Mouse (Mus musculus): ENCODE data around the gene Lrrc1. TPM values are rescaled to one million over a fixed set of nuclear protein-coding genes. Genes with fewer than 3 reads are reported as not detected.
"Not testable (repeated sequence)": the region's sequence is repeated elsewhere in the genome, so short reads cannot be mapped to it uniquely, and the experiment has no call there.

The Lrrc1 gene
- 1 to 10 TPM; 5.3 to 8.3 TPM for total RNA-seq (2021)
- long read RNA-seq, experiment 1, transcript Lrrc1-205 (14 exons, 3,121 nt), result major isoform, 6 of 12 reads
- long read RNA-seq, experiment 1, partial matches to known transcripts, result 0 of 12 reads
- long read RNA-seq, experiment 1, other reads (novel, unspliced or antisense), result 6 of 12 reads
- long read RNA-seq, experiment 2, partial matches to known transcripts, result 0 of 2 reads
- long read RNA-seq, experiment 2, other reads (novel, unspliced or antisense), result 2 of 2 reads

DNA sequence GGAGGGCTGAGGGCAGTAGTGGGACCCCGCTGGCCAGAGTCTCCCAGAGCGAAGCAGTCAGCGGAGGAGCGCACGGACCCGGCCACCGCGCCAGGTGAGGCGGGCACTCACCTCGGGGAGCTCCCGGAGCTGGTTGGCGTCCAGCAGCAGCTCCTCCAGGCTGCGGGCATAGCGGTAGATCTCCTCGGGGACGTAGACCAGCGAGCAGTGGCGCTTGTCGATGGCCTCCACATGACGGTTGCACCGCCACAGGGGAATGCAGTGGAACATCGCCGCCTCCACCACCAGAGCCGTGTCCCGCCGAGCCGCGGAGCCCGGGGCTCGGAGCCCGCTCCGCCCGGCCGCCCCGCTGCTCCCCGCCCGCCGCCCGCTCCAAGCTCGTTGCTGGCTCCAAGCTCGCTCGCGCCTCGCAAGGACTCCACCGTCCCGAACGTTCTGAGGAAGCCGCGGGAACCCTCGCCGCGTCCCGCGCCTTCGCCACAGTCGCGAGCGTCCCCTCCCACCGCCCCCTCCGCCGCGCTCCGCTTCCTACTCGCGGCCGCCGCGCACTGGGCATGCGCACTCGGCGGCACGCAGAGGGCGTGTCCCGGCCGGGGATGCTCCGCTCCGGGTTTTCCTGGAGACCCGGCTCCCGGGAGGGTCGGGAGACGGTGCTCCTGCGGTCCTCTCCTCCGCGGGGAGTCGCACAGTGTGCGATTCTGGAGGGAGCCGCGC, at the start of gene Lrrc1:
Gene Lrrc1, minus strand, starts transcription at position 517 of the 714 bp plus-strand sequence.
- peak; percentile 78 to 84 for DNase-seq (ENCODE audit: low spot score in 2 of 2)

DNA sequence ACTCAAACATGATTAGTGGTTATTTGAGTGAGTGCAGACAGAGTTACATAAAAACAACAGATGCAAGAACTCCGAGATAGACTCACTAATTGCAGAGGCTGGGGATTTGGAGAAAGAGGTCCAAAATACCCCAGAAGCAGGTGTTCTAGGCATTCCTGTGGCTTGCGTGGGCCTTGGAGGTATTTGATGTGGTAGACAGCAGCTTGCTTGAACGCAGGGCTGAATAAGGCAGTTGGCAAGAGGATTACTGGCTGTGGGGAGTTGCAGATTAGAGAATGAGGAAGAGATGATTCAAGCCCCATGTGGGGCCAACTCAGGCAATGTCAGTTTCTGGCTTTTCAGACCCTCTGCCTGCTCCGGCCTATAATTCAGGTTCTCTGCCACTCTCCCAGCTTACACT, 47.8 kb upstream of the Lrrc1 start:
- no peak for DNase-seq (ENCODE audit: low spot score in 2 of 2)

DNA sequence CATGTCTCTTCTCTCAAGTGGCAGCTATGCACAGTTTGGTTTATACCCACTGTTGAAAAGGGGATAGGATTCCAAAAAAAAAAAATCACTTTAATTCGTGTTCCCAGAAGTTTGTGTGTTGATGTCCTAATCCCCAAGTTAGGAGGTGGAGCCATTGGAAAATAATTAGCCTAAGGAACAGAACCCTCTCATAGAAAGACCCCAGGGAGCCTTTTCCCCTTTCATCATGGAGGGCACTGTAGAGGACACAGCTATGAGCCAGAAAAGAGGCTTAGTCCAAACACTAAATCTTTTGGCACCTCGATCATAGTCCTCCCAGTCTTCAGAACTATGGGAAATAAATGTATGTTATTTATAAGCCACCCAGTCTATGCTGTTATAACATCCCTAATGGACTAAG, 44.8 kb upstream of the Lrrc1 start:
- DNase-seq (ENCODE audit: low spot score in 2 of 2), result no peak

DNA sequence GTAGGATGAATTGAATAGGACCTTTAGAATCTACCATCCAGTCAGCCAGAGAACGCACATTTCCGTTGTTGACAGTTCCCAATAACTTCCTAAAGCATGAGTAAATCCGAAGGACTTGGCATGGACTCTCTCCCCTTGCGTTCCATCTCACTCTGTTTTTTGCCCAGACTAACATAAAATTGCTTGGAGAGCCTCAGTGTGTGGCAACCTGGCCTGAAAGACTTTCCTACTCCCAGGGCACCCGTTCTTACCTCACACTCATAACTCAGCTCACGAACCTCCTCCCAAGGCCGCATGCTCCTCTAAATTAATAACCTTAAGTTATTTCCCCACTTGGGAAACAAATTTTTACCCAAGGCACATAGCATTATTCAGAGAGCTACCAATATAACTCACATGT, 42.9 kb upstream of the Lrrc1 start:
- no peak for DNase-seq (ENCODE audit: low spot score in 2 of 2)

DNA sequence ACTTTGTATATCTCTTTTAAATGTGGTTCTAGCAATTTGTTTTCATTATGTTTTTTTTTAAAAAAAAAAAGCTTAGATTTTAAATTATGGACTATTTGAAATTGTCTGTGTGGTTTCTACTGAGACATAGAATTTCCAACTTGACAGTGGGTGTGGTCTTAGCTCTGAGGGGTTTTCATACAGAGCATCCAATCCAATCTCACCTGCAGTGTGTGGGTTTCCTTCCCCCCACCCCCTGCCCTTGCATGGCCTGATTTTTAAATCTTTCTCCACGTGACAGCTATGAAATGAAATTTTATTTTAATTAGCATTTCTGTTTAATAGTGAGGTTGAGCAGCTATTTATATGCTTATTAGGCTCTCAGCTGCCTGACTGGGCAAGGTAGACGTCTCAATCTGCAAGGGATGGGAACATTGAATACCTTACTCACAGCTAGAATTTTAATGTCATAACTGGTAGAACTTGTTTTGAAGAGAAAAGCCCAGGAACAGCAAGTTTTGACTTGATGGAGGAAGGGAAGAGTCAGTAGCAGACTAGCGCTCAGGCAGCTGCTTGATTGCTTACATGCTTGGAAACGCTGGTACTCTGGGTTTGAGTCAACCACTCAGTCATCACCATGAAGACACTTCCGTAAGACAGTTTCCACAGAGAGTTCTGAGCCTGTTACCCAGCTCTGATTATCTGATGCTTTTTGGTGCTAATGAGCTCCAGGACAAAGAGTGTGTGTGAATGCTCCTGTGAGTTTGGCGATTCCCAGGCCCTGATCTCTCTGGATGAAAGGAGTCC, 42.3 kb upstream of the Lrrc1 start:
- DNase-seq (ENCODE audit: low spot score in 2 of 2), result no peak

DNA sequence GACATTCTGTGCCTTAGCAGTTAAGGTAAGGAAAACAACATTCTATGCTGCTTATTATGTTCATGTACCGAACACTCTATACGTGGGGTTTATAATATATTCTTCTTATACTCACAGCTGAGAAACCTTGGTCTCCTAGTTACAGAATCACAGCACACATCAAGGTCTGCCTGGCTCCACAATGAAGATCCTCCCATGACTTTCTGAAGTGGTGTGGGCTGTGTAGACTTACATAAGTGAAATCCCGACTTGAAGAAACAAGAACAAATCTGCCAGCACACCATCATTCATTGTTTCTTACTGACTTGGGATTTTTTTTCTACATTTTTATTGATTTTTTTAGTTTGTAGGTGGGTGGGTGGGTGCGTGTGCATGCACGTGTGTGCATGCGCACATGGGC, 40.1 kb upstream of the Lrrc1 start:
- DNase-seq (ENCODE audit: low spot score in 2 of 2), result no peak

DNA sequence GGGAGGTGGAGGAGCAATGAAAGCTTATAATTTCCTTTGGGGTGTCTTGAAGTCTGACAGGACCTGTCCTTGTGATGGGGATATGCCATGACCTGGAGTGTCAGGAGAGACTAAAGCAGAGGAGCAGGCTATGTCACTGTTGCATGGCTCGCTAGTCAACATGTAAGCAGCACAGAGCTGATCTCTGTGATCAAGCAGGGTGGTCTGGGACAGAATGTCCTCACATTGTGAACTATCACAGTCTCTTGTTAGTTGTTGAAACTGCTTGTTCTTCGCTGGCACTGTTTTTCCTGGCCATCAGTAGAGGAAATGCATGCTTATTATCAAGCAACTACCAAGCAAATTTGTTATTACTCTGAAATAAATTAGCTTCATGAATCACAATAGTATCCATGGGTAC, 38.6 kb upstream of the Lrrc1 start:
- DNase-seq (ENCODE audit: low spot score in 2 of 2), result no peak

DNA sequence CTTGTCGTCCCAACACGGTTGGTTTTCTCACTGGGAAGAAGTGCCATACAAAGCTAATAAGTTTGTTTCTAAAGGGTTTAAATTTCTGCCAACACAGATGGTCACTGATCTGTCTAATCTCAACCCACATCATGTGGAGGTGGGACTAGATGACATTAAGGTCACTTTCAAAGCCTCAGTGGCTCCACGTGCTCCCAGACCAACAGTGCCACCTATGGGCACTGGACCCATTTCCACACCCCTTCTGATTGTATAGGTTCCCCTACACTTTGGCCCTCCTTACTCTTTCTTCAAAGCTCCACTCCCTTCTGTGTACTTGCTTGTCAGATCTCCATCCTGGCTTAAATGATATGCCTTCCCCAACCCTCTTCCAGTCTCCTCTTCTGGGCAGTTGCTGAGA, 35.2 kb upstream of the Lrrc1 start:
- DNase-seq (ENCODE audit: low spot score in 2 of 2), result no peak

DNA sequence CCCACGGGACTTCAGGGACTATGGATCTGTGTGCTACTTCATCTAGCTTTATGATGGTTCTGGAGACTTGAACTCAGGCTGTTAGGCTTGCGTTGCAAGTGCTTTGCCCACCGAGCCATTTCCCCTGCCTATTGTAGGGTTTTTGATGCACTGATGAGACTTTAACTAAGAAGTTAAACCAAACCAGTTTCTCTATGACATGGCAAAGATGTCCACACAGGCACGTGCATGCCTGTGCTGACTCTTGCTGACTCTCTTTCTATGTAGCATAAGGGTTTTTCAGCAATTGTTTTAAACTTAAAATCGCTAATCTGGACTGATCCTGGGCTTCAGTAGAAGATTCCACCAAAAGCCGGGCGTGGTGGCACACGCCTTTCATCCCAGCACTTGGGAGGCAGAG, 33.3 kb upstream of the Lrrc1 start:
- DNase-seq (ENCODE audit: low spot score in 2 of 2), result no peak

DNA sequence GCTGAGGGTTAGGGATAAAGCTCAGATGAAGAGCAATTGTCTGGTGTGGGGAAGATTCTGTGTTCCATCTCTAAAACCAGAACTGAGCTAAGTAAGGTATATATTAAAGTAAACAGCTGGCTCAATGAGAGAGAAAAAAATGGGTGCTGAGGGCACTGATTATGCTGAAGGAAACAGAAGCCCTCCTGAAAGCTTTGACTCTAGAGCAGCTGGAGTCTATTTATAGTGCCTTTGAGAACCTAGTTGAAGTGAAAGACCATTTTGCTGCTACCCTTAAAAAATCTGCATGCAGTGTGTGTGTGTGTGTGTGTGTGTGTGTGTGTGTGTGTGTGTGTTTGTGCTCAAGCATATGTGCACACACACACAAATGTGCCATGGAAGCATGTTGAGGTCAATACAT, 32.7 kb upstream of the Lrrc1 start:
- no peak for DNase-seq (ENCODE audit: low spot score in 2 of 2)

DNA sequence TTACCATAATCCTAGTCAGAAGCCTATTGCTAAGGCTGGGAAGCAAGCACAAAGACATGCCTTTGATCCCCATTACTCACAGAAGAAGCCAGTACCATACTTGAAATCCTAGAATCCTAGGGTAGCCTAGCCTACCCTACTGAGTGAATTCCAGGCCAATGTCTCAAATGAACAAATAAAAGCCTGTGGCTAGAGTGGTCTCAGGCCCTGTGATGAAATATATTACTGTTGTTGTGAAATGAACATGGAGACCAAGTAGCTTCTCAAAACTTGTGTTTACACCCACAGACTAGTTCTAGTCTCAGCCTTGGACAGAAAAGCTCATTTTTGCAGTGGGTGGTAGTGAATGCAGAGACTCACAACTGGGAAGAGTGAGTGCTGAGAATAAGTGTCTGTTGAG, 31.6 kb upstream of the Lrrc1 start:
- no peak for DNase-seq (ENCODE audit: low spot score in 2 of 2)

DNA sequence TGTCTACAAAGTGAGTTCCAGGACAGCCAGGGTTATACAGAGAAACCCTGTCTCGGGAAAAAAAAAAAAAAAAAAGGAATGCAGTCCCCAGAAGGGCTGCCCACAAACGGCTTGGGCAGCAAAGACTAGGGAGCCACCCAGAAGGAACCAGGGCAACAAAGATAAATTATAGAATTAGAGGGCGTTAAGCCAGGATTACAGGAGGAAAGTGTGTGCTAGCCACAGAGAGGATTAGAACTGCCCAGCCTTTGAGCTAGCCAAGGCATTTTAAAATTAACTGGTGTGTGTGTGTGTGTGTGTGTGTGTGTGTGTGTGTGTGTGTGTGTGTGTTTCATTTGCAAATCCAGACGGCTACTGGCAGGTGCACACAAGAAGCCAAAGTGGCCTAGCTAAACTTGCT, 30.3 kb upstream of the Lrrc1 start:
- DNase-seq (ENCODE audit: low spot score in 2 of 2), result not testable (repeated sequence)

DNA sequence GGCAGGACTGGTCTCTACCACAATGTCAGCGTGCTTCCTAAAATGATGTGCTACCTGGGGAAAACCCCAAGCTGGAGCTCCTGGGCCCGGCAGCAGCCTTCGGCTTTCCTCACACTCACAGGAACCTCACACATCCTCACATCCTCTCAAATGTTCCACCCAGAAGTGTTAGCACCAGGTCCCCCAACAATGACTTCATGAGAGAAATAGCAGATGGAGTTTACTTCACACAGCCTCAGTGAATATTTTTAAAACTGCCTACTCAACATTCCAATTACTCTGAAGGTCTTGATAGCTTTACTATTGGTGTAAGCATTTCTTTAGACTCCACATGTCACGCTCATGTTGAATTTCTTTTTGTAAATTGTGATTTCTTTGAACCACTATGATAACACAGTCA, 27.2 kb upstream of the Lrrc1 start:
- DNase-seq (ENCODE audit: low spot score in 2 of 2), result no peak

DNA sequence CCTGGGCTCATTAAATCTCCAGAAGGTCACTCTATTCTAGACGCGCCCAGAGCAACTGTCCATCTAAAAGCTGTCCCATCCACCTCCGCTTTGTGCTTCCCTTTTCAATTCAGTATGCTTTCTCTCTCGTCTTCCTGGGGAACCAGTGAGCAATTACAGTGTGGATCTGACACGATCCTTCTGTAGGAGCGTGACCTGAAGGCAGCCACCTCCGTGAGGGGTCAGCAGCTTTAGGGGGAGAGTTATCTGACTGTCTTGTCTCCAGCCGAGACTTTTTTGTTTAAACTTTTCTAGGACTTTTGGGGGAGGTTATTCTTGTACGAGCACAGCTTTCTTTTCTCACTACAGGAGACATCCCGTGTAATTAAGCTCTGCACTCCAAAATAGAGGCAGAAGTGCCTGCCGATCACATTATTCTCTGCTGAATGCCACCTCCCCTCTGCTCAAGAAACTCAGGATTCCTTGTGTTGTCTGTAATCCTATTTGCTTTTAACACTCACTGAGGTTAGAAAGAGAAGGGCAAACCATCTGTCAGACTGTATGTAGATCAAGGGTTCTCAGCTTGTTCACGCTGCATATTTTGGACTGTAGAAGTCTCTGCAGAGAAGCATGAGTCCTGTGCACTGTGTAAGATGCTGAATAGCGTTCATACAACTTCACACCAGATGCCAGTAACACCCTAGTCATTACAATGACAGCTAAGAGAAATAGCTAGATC, 24.3 kb upstream of the Lrrc1 start:
- DNase-seq (ENCODE audit: low spot score in 2 of 2), result no peak

DNA sequence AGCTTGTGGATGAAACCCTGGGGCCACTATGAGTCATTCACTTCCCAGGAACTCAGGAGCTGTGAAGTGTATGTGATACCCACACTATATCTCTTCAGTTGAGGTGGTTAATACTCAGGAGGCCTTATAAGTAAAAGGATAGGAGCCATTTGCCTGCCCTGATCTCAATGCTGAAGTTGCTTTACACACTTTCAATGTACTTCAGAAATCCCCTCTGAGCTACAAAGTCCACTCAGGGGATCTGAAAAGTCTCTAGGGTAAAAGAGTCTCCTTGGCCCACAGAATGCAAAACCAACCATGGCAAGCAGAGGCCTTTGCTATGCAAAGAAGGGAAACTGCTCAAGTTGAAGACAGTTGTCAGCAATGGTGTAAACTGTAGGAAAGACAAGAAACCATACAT, 17.2 kb upstream of the Lrrc1 start:
- DNase-seq (ENCODE audit: low spot score in 2 of 2), result no peak

DNA sequence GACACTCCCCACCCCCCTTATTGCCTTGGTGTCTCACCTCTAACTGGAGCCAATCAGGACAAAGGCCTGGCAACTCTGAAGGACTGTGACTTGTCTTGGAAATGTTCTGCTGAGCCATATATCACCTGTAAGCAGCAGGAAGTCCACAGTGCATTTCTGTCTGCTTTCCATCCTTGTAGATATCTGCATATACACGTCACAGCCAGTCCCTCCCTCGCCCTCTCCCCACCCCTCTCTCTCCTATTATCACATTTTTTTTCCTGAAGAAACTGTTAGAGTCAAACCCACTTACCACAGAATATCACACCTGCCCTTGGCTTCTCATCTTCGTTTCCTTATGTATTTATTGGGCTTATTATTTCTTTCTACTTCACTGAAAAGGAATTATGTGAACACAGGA, 13.3 kb upstream of the Lrrc1 start:
- no peak for DNase-seq (ENCODE audit: low spot score in 2 of 2)

DNA sequence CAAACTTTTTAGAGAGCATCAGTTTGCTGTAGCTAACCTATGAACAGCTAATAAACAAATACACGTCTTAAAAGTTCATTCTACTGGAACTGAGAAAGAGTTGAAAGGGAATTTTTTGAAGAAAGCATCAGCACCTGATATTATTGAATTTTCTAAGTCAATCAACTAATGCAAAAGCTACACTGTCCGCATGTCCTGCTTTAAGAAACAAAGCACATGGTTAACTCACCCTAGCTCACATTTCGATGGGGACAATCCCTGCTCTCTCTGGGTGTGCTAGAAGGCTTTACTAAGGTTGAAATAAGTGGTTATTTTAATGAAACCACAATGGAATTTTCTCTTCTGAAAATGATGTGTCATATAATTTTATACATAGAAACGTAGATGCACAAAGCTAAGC, 12.5 kb upstream of the Lrrc1 start:
- DNase-seq (ENCODE audit: low spot score in 2 of 2), result no peak

DNA sequence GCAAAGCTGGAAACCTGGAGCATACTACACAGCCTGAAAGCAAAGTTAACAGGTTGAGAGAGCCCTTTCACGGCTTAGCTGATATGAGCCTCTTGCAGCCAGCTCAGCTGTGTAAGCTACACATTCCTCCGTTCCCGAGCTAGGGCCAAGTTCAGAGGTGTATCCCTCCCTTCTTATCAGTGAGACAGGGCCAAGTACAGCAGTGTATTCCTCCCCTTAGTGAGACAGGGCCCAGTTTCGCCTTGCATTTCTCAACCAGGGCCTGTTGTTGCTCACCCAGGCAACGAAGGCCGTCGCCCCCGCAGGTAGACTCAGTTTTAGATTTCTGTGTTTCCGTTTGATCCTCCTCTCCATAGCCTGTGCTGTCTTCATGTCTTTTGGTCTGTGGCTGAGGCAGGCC, 11.8 kb upstream of the Lrrc1 start:
- DNase-seq (ENCODE audit: low spot score in 2 of 2), result no peak

DNA sequence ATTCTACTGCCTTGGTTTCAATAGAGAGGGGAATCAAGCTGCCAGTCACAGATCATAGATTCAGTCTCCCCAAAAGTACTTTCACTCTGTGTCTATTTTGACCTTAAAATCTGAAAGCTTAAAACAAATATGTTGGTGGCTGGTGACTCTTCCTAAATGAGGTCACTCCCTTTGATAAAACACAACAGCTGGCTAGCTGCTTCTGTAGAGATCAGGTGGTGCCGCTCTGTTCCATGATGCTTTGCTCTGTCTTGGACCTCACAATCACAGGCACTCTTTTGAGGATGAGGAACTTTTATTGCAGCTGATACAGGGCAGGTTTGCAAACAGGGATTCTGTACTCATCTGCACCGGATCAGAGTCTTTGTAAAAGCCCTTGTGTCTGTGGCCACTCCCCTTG, 8.8 kb upstream of the Lrrc1 start:
- DNase-seq (ENCODE audit: low spot score in 2 of 2), result no peak

DNA sequence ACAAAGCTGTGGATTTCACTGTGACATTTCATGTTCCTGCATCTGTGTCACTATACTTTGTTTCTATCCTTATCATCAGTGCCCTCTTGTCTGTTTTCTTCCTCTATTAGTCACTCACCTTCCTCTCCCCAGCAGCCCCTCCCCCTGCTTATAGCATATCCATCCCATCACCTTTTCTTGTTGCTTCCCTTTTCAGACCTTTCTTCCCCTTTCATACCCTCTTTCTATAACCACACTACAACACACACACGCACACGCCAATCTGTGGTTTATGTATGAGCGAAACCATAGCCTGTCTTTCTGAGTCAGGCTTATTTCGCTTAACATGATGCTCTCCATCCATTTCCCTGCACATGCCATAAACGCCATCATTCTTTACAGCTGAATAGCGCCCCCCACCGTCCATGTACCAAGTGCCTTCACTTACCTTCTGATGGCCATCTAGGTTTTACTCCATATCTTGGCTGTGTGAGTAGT, 6.4 kb upstream of the Lrrc1 start:
- DNase-seq (ENCODE audit: low spot score in 2 of 2), result no peak

DNA sequence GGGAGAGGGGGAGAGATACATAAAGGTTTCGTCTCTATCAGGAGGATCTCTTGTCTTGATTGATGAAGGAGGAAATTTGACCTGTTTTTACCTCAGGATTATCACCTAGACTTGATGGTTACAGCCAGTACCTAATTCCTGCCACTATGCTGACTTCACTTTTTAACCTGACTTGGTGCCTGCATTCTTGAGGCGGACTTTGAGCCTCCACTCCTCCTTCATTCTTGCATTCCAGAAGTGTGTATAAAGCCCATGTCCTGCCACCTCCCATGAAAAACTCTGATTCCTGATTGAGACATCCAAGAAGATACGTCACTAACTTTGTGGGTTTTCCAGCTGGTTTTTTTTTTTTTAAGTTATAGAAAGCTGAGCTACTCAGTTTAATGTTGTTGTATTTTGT, 1.3 kb upstream of the Lrrc1 start:
- DNase-seq (ENCODE audit: low spot score in 2 of 2), result no peak

DNA sequence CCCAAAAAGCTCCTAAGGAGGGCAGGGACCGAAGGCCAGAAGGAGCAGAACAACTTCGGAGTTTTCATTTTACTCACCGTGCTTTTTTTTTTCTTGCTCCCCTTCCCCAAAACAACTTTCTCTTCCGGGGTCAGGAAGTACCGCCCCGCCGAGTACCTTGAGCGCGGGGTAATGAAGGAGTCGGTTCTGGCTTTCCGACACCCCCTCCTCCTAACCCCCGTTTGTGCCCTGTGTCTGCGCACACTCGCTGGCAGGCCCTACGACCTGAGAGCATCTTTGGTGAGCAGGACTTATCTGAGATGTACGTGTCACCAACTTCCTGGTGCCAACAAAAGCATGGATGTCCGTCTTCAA, 375 bp upstream of the Lrrc1 start:
- DNase-seq (ENCODE audit: low spot score in 2 of 2), result no peak

All from left cerebral cortex, adult 18-20 months (tissue).